Mouse (Mus musculus) bone marrow macrophage, adult 2 months (primary cell): ENCODE results near the gene Col15a1.

Experiments used
- CTCF ChIP-seq: IDR thresholded peaks from 2 replicates; pipeline ENCODE4 v1.5.1; 2012; ENCODE audit warnings: low read depth, mild to moderate bottlenecking, low read length, moderate library complexity
- POLR2A ChIP-seq: IDR thresholded peaks from 2 replicates; pipeline ENCODE4 v1.6.1; 2012; ENCODE audit warnings: mild to moderate bottlenecking, low read depth, low read length, borderline replicate concordance

- no peak for TF ChIP-seq POLR2A
- TF ChIP-seq CTCF, result no peak
Measured at GRCm38 (mm10) chr4:47233192-47233835, 25.4 kb downstream of the Col15a1 start.
